Mouse (Mus musculus) adrenal gland, postnatal 10 days (tissue): ENCODE measurements around the gene Kank2. TPM values are rescaled to one million over a fixed set of nuclear protein-coding genes. Genes with fewer than 3 reads are reported as not detected.

Experiments used
- DNase-seq: peaks from one replicate; pipeline ENCODE4 v3.0.0; 2021; ENCODE audit warnings: mixed read lengths
- microRNA-seq: library from miRNA; unstranded; fragments of <30 nt; microRNA quantifications from one replicate; pipeline ENCODE4 v1.2.0, GENCODE M21; 2021
- total RNA-seq, 2 experiments: library from RNA; stranded (reverse); gene quantifications; 2 replicates each; pipeline ENCODE4 v1.2.3; 2021

Gene Kank2
- total RNA-seq, 2 experiments from 2014 or later: 33.1 to 37.2 TPM

- DNase-seq: no peak
Measured at GRCm38 (mm10) chr9:21717015-21717414, 81.5 kb downstream of the Kank2 start.

Small RNA genes lying within 50 kb of the gene (microRNA-seq; reads per million reads assigned to microRNA genes)
- 22.6 reads per million, percentile 28 among the genes with 10 or more reads in this experiment for gene Mir7083

Other genes with a start within 250 kb of the Kank2 start
- 10 to 100 TPM; 46.3 to 48.3 TPM for gene Timm29, start 206.0 kb downstream of the Kank2 start, total RNA-seq
- gene Yipf2, start 205.9 kb downstream of the Kank2 start, total RNA-seq: 10 to 100 TPM; 22.9 to 25.1 TPM
- gene Smarca4, start 182.6 kb downstream of the Kank2 start, total RNA-seq: 10 to 100 TPM; 58.7 to 64.8 TPM
- gene Ldlr, start 75.3 kb downstream of the Kank2 start, total RNA-seq: 10 to 100 TPM; 21.6 to 41.6 TPM
- 10 to 100 TPM; 12.6 to 14.3 TPM for gene Spc24, start 38.4 kb downstream of the Kank2 start, total RNA-seq
- gene Angptl8, start 36.8 kb upstream of the Kank2 start, total RNA-seq: 10 to 100 TPM in 1 of 2 experiments, 1 to 10 TPM in 1; 7.6 to 17.9 TPM
- 10 to 100 TPM; 40.1 to 56.3 TPM for gene Dock6, start 53.9 kb upstream of the Kank2 start, total RNA-seq
- gene Rab3d, start 119.4 kb upstream of the Kank2 start, total RNA-seq: 10 to 100 TPM; 37.2 to 45.4 TPM
- 1 to 10 TPM; 5.6 to 8.8 TPM for gene Ccdc159, start 128.7 kb upstream of the Kank2 start, total RNA-seq
- gene Tmem205, start 128.8 kb upstream of the Kank2 start, total RNA-seq: 100 to 1,000 TPM; 182 to 187 TPM
- 10 to 100 TPM; 21.9 to 22.3 TPM for gene Plppr2, start 138.3 kb upstream of the Kank2 start, total RNA-seq
- 10 to 100 TPM; 11.9 to 15.1 TPM for gene Swsap1, start 157.0 kb upstream of the Kank2 start, total RNA-seq
- gene Epor, start 164.8 kb upstream of the Kank2 start, total RNA-seq: 1 to 10 TPM; 7.0 to 9.1 TPM
- 10 to 100 TPM; 16.2 to 23.0 TPM for gene Rgl3, start 190.7 kb upstream of the Kank2 start, total RNA-seq
- gene Ccdc151, start 203.9 kb upstream of the Kank2 start, total RNA-seq: under 1 TPM; 0.39 to 1.00 TPM
- 100 to 1,000 TPM; 116 to 119 TPM for gene Prkcsh, start 204.1 kb upstream of the Kank2 start, total RNA-seq